Mouse (Mus musculus) cerebellum, adult 18-20 months (tissue): ENCODE results near the gene Tead1.
A peak's percentile ranks its signal among the peaks of the same experiment; 100 is the strongest.

Source experiments
- DNase-seq, 2 experiments: peaks; one replicate each; pipeline ENCODE4 v3.0.0; 2021

Gene Tead1

GRCm38 (mm10) chr7:112864188-112864587 lies 185.1 kb downstream of the Tead1 start:
- no peak for DNase-seq

- peak; percentile 34 to 69 for DNase-seq
Measured at GRCm38 (mm10) chr7:112865739-112866138, 186.6 kb downstream of the Tead1 start.

DNA sequence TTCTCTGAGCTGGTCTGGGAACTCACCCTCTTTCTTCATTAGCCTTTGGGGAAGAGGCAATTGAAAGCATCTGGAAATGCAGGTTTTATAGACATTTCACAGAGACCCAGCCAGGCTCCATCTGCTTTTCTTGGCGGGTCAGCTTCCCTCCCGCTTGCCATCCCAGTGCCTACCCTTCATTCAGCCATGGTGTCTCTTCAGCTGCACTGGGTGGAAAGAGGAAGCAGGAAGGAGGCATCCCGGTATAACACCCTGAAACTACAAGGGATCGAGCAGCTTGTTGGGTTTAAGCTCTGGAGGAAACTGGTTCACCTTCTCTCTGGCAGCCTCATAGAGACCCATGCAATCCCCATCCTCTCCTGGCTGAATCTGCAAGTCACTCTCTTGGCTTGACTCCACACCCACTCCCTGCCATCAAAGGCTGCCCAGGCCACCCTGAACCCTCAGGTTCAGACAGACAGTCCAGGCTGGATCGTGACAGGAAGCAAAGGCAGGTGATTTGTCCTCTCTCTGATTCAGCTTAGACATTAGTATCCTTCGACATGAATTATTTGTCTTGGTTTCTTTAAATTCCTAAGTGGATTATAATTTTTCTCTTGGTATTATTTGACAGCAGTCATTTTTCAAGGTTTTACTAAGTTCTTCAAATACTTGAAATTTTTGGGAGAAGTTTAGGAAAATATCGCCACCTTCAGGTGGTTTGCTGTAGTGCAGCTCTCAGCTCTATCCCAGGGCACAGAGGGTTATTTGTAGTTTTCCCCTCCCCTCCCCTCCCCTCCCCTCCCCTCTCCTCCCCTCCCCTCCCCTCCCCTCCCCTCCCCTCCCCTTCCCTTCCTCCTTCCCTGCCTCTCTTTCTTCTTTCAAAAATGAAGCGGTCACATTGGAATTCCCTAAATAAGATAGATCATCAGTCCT lies 189.7 kb downstream of the Tead1 start:
- peak; percentile 55 to 74 for DNase-seq

DNA sequence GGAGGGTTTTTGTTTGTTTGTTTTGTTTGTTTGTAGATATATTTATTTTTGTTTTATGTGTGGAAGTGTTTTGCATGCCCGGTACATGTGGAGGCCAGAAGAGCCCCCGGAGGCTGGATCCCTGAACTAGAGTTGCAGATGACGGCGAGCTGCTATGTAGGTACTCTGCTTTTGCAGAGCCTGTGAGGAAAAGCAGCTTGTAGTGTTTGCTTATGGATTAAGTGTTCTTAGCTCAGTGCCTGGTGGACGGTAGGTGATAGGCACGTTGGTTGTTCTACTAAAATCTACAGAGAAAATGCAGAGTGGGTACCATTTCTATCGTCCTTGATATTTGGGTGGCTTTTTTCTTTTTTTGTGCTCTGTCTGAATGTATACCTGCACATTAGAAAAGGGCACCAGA lies 192.6 kb downstream of the Tead1 start:
- DNase-seq = no peak

DNA sequence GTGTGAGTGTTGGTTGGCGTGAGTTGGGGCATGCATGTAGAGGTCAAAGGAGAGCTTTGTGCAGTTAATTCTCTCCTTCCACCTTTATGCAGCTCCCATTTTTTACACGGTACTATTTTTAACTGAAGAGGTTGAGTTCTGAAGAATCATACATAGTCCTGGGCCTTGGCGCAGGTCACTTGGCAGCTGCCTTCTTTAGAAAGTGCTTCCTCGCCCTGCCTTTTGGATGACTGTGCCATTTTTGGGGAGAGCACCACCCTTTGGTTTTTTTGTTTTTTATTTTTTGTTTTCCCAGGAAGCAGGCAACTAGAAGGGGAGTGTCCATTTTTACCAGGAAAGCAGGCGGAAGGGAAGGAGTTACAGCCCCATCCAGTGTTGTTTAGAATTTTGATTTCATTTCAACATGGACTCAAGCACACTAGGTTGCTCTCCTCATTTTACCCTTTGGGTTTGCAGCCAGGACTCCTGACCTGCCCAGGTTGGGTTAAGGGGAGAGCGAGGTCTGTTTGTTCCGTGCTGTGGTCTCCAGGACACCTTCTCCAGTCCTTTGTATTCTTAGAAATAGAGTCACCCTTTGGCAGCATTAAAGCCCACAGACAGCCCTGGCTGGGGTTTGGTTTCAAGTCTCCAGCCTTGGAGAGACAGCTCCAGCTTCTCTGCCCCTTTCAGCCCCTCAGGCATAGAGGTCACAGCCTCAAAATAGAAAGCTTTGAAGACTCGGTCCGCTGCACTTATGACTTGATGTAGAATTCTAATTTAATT lies 193.5 kb downstream of the Tead1 start:
- no peak for DNase-seq

- DNase-seq = no peak
Measured at GRCm38 (mm10) chr7:112876128-112876527, 197.0 kb downstream of the Tead1 start.

DNA sequence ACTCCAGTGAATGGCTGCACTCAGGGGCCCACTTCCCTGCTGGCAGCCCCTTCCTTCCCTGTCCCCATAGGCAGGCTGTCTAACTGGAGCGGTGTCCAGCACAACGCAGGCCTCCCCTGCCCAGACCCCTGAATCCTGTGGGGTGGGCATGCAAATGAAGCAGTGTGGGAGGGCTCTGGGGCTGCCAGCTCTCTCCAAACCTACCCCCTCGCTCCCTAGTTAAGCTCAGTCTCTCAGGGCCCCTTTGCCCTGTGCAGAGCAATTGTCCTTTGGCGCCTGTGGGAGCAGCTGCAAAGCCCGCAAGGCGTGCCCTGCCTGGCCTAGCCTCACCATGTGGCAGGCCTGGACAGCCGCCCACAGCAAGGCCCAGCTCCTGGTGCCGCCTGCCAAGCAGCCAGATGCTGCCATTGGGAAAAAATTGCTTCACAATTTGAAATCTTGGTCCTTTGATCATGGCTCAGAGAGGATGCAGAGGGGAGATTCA lies 204.7 kb downstream of the Tead1 start:
- peak; percentile 73 for DNase-seq

DNA sequence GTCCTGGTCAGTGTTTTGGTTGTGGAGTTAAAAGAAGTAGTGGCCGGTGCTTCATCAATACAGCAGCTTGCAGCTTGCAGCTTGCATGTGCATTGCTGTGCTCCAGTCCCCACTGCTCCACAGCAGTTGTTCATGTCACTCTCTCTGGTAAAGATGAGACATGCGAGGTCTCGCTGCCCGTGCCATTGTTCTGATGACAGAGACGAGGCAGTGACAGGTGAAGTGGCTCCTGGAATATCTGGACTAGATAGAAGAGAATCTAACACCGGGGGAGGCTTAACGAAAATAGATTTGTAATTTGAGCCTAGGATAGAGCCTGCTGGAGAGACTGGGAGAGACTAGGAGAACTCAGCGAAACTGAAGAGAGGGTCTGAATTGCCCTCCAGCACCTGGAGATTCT lies 206.4 kb downstream of the Tead1 start:
- no peak for DNase-seq

- no peak for DNase-seq
Measured at GRCm38 (mm10) chr7:112891883-112892282, 212.8 kb downstream of the Tead1 start.

DNA sequence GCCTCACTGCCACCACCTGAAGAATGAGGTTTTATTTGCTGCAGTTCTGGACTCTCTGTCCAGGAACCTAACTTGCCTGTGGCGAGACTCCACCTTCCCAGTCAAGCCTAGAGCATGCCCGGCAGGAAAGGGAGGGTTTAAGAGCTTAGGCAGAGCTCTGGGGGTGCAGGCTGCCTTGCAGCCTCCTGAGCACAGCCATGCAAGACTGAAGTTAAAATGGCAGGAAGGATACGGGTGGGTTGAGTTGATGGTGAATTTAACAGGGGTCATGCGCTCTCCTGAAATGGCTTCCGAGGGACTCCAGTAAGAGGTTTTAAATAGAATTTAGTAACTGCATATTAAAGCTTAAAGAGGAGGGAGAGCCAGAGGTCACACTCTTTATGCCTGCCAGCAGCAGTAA lies 213.5 kb downstream of the Tead1 start:
- DNase-seq = no peak

- no peak for DNase-seq
Measured at GRCm38 (mm10) chr7:112896363-112896762, 217.2 kb downstream of the Tead1 start.

DNA sequence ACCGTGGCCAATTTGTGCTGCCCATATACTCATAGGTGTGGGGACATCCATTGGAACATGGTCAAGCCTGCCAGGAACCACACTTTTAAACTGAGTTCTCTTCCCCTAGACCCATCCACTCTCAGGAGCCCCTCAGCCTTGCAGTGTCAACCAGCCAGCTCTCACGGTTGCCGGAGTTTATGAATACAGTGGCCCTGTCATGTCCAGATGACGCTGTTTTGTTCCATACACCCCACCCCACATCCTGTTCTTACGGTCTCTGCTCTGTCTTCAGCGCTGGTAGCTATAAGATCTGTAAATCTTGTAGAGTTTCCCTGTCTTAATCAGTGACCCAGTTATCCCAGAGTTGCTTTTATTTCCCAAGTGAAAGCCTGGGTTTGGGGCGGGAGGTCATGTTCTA lies 222.6 kb downstream of the Tead1 start:
- no peak for DNase-seq

- DNase-seq = no peak
Measured at GRCm38 (mm10) chr7:112906848-112907247, 227.7 kb downstream of the Tead1 start.

- no peak for DNase-seq
Measured at GRCm38 (mm10) chr7:112907468-112907867, 228.3 kb downstream of the Tead1 start.

- no peak for DNase-seq
Measured at GRCm38 (mm10) chr7:112909164-112909563, 230.0 kb downstream of the Tead1 start.

DNA sequence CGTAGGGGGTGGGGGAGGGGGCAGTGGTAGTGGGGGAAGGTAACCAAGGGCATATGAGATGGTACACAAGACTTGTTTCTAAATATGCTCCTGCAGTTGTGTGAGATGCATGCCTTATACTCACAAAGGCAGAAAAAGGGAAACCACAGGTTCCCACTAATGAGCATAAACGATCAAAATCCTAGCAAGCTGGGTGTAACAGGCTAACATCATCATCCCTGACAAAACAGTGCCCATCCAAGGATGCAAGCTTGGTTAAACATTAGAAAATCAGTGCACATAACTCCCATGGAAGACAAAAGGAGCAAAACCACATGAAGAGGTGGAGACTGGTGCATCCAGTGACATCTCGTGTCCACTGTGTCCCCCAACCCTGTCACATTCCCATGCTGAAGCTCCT lies 233.9 kb downstream of the Tead1 start:
- no peak for DNase-seq

DNA sequence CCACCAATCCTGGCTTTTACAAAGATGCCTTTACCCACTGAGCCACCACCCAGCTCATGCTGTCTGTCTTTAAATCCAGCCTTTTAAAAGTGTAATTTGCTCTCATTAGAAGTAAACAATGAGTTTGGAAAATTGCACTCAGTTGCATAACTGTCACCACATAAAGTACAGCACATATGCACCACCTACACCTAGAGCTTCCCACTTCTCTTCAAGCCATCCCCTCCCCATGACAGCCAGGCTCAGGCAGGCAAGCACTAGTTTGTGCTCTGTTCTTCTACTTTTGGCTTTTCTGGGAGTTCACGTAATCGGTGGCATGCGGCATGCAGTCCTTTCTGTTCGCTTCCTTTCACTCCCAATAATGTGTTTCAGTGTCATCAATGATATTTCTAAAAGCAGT lies 236.5 kb downstream of the Tead1 start:
- DNase-seq = no peak

- no peak for DNase-seq
Measured at GRCm38 (mm10) chr7:112917613-112918278, 238.6 kb downstream of the Tead1 start.

DNA sequence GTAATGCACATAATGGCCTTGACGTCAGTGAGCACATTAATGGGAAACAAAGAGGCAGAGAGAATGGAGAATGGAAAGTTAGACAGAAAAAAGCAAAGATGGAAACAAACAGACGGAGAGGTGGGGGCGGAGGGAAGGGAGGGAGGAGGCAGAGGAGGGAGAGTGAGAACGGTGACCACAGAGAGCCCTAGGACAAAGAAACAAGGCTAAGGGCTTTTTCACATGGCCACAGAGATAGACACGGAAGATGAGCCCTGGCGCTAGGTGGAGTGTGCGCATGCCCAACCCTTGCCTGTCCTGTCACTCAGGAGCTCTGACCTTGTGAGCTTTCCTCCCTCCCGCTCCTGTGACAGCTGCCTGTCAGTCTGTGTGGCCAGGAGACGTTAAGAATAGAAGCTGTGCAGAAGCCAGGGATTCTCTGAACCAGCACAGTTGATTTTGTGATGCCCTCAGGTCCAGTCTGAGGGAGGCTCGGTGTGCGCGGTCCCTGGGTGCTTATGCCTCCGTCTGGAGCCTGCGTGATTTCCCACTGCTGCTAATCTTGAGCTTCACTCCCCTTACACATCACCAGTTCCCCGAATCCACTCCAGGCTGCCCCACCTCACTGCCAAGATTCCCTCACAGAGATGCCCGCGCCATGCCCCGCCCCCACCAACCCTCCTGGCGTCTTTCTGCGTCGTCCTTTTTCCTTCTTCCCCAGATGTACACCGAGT lies 239.3 kb downstream of the Tead1 start:
- DNase-seq = peak; percentile 77

DNA sequence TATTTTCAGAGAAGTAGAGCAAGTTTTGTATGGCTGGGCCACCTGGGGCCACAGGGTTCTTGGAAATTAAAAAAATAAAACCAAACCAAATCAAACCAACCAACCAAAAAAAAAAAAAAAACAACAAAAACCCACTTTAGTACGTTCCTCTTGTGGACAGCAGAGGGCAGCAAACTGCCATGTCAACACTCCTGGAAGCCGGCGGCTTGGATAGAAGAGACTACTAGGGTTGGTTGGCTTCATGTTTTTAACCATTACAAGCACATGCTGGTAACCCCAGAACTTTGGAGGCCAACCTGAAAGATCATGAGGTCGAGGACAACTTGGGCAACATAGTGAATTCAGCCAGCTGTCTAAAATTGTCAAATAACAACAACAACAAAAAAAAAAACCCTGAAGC lies 240.7 kb downstream of the Tead1 start:
- DNase-seq = peak; percentile 62 to 77

- DNase-seq = no peak
Measured at GRCm38 (mm10) chr7:112922801-112923200, 243.7 kb downstream of the Tead1 start.

GRCm38 (mm10) chr7:112923712-112924111 lies 244.6 kb downstream of the Tead1 start:
- DNase-seq = no peak

- no peak for DNase-seq
Measured at GRCm38 (mm10) chr7:112930669-112931068, 251.6 kb downstream of the Tead1 start.
